Mouse (Mus musculus): ENCODE measurements around the gene Tspan7.

DNA sequence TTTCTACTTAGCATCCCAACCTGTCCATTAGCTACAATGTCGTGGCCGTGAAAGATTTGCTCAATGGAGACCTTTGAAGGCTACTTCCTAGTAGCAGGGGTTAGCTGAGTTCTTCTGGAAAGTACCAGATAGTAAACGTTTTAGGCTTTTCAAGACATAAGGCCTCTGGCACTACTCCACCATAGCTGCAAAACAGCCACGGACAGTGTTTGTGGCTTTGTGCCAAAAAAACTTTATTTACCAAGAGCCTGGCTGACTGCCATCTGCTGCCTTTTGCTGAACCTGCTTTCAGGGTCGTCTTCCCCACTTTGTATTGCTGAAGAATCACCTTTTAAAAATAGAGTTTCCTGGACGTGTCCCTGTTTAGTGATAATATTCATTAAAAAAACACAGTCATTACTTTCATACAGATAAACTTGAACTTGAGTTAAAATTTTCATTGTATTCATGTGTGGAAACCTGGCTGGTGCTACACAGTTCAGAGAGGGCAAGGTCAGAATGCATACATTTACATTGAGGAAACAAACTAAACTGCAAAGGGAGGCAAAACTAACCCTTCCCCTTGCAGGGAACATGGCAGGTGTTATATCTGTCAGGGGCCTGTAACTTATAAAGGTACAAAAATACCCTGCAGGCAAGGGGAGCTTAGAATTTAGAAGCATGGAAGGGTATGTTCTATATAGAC is 54.7 kb downstream of the Tspan7 start:
- TF ChIP-seq CTCF (IDR thresholded peaks at IDR 0.05; ENCODE audit: extremely low read depth, insufficient read depth, insufficient read length, insufficient replicate concordance), result no peak
- TF ChIP-seq POLR2A (IDR thresholded peaks at IDR 0.05; ENCODE audit: low read depth, low read length), result no peak
